Mouse (Mus musculus) megakaryocyte, embryonic 14.5 days (primary cell): ENCODE data around the gene Gm49393. TPM values are rescaled to one million over a fixed set of nuclear protein-coding genes. Genes with fewer than 3 reads are reported as not detected.

ENCODE experiments used
- H3K27me3 ChIP-seq: replicated peaks from 2 replicates; pipeline ENCODE3; 2012; ENCODE audit warnings: inconsistent platforms
- H3K36me3 ChIP-seq: replicated peaks from 2 replicates; pipeline ENCODE3; 2012; ENCODE audit warnings: low read length, inconsistent platforms, mixed read lengths
- H3K4me1 ChIP-seq: 2 replicates; pipeline ENCODE4 v1.6.1; 2012; ENCODE audit warnings: inconsistent platforms
- H3K4me3 ChIP-seq: replicated peaks from 2 replicates; pipeline ENCODE3; 2012; ENCODE audit warnings: moderate library complexity, mild to moderate bottlenecking, inconsistent platforms
- H3K9me3 ChIP-seq: 2 replicates; pipeline ENCODE4 v1.6.1; 2012; ENCODE audit warnings: inconsistent platforms
- FLI1 ChIP-seq: IDR thresholded peaks from 2 replicates; pipeline ENCODE4 v1.6.1; 2012; ENCODE audit warnings: low read length, inconsistent platforms, mixed read lengths
- GATA1 ChIP-seq: IDR thresholded peaks from 3 replicates; pipeline ENCODE4 v1.6.1; 2012; ENCODE audit warnings: mixed read lengths, low read length, inconsistent platforms, borderline replicate concordance
- polyA plus RNA-seq: library from polyadenylated mRNA; stranded (reverse); fragments of >175 nt; gene quantifications from 2 replicates; pipeline ENCODE4 v1.2.3, GENCODE M21; 2012; ENCODE audit warnings: low replicate concordance; ENCODE audit not compliant: insufficient read depth

The Gm49393 gene
- polyA plus RNA-seq, 1 experiment = not detected

DNA sequence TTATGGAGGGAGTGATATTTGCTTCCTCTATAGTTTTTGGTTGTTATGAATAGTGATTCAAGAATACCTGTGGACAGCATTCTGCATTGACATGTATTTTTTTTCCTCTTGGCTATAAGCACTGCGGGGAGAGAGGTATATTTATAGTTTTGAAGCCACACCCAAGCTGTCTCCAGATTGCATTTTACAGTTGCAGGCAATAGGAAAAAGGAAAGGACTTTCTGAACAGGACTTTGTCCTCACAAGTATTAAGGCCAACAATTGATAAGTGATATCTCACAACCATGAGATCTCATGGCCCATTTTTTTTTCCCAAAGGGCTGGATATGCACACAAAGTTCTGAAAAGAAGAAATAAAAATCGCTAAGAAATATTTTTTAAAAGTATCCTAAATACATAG lies 125.7 kb downstream of the Gm49393 start:
- H3K36me3 ChIP-seq = no peaks in the 10 kb centered on the region
- H3K27me3 ChIP-seq = no peaks in the 10 kb centered on the region
- TF ChIP-seq GATA1 = no peak
- no peak for TF ChIP-seq FLI1
- H3K9me3 ChIP-seq = no peaks in the 10 kb centered on the region
- no peak overlapping the region for H3K4me3 ChIP-seq
- peaks cover 46% of the 10 kb centered on the region for H3K4me1 ChIP-seq

Other genes starting within 250 kb of the Gm49393 start
- not detected in 2 replicates for gene BC051665, start 149.2 kb downstream of the Gm49393 start, polyA plus RNA-seq
- gene Ctsll3, start 132.7 kb downstream of the Gm49393 start, polyA plus RNA-seq = not detected in 2 replicates
- gene 4930486L24Rik, start 71.1 kb downstream of the Gm49393 start, polyA plus RNA-seq = not detected in 2 replicates
- 3.3 and 11.0 TPM in 2 replicates for gene Gm49392, start 38.7 kb downstream of the Gm49393 start, polyA plus RNA-seq
- 31.9 TPM in 1 of 2 replicates, not detected in the other for gene Ctla2b, start 38.1 kb downstream of the Gm49393 start, polyA plus RNA-seq
- not detected in 2 replicates for gene Tpbpb, start 30.7 kb downstream of the Gm49393 start, polyA plus RNA-seq
- gene Gm49391, start 981 bp upstream of the Gm49393 start, polyA plus RNA-seq = 6.5 and 26.5 TPM in 2 replicates
- 33.0 and 240 TPM in 2 replicates for gene Ctla2a, start 1.0 kb upstream of the Gm49393 start, polyA plus RNA-seq
- gene Tpbpa, start 6.4 kb upstream of the Gm49393 start, polyA plus RNA-seq = 2.1 TPM in 1 of 2 replicates, not detected in the other
- not detected in 2 replicates for gene Ctsj, start 70.4 kb upstream of the Gm49393 start, polyA plus RNA-seq
- not detected in 2 replicates for gene Ctsq, start 105.0 kb upstream of the Gm49393 start, polyA plus RNA-seq
- not detected in 2 replicates for gene Ctsr, start 228.7 kb upstream of the Gm49393 start, polyA plus RNA-seq